Mouse (Mus musculus) embryonic fibroblast, embryonic 13.5 days (primary cell): ENCODE results near the gene Kirrel3. TPM values are rescaled to one million over a fixed set of nuclear protein-coding genes. Genes with fewer than 3 reads are reported as not detected.

Source experiments
- H3K27ac ChIP-seq: 2 replicates; pipeline ENCODE4 v1.5.1; 2012; ENCODE audit warnings: low read length, control low read depth, inconsistent platforms; ENCODE audit not compliant: insufficient read depth
- H3K4me1 ChIP-seq: 2 replicates; pipeline ENCODE4 v1.6.1; 2011; ENCODE audit warnings: low read length; ENCODE audit not compliant: control insufficient read depth, insufficient read depth
- H3K4me3 ChIP-seq: 2 replicates; pipeline ENCODE4 v1.5.1; 2011; ENCODE audit warnings: mild to moderate bottlenecking, control low read depth, low read length; ENCODE audit not compliant: insufficient read depth
- CTCF ChIP-seq: IDR thresholded peaks from 2 replicates; pipeline ENCODE4 v1.5.1; 2011; ENCODE audit warnings: mild to moderate bottlenecking, control low read depth, low read length, moderate library complexity, borderline replicate concordance; ENCODE audit not compliant: insufficient read depth
- POLR2A ChIP-seq: IDR thresholded peaks from 2 replicates; pipeline ENCODE4 v1.6.1; 2011; ENCODE audit warnings: low read depth, mild to moderate bottlenecking, control low read depth, low read length, moderate library complexity
- polyA plus RNA-seq: library from polyadenylated mRNA; stranded (reverse); fragments of >200 nt; gene quantifications from 2 replicates; pipeline ENCODE4 v1.2.4, GENCODE M21; 2011; ENCODE audit warnings: low read depth; ENCODE audit not compliant: missing spikeins, insufficient read length

The Kirrel3 gene
- polyA plus RNA-seq, 1 experiment: 0.97 TPM

GRCm38 (mm10) chr9:34865606-34866005 lies 379.9 kb downstream of the Kirrel3 start:
- no peak overlapping the region for H3K27ac ChIP-seq
- no peak overlapping the region for H3K4me3 ChIP-seq
- TF ChIP-seq POLR2A: no peak
- TF ChIP-seq CTCF: no peak
- H3K4me1 ChIP-seq: no peaks in the 10 kb centered on the region

- Histone ChIP-seq H3K4me1 (no peaks in the 10 kb centered on the region), H3K27ac (no peak overlapping the region), H3K4me3 (no peak overlapping the region)
- TF ChIP-seq CTCF: no peak
- TF ChIP-seq POLR2A: no peak
Observed at GRCm38 (mm10) chr9:34871316-34871966, 385.7 kb downstream of the Kirrel3 start.

- TF ChIP-seq CTCF (no peak), POLR2A (no peak)
- Histone ChIP-seq H3K4me3 (no peak overlapping the region), H3K4me1 (no peaks in the 10 kb centered on the region), H3K27ac (no peak overlapping the region)
Observed at GRCm38 (mm10) chr9:34875238-34875637, 389.5 kb downstream of the Kirrel3 start.

- no peak overlapping the region for H3K27ac ChIP-seq
- no peak for TF ChIP-seq POLR2A
- no peak overlapping the region for H3K4me3 ChIP-seq
- no peaks in the 10 kb centered on the region for H3K4me1 ChIP-seq
Observed at GRCm38 (mm10) chr9:34877186-34877585, 391.5 kb downstream of the Kirrel3 start.

GRCm38 (mm10) chr9:34877799-34878198 lies 392.1 kb downstream of the Kirrel3 start:
- Histone ChIP-seq H3K4me1 (no peaks in the 10 kb centered on the region), H3K4me3 (no peak overlapping the region), H3K27ac (no peak overlapping the region)
- no peak for TF ChIP-seq POLR2A

GRCm38 (mm10) chr9:34881750-34882149 lies 396.1 kb downstream of the Kirrel3 start:
- H3K27ac ChIP-seq: no peak overlapping the region
- H3K4me1 ChIP-seq: peaks cover 3% of the 10 kb centered on the region; the same call in 1 of the 2 replicates
- TF ChIP-seq POLR2A (no peak), CTCF (no peak)
- H3K4me3 ChIP-seq: no peak overlapping the region

- Histone ChIP-seq H3K4me1 (peaks cover 4% of the 10 kb centered on the region; the same call in 1 of the 2 replicates), H3K27ac (no peak overlapping the region), H3K4me3 (no peak overlapping the region)
- no peak for TF ChIP-seq POLR2A
- no peak for TF ChIP-seq CTCF
Observed at GRCm38 (mm10) chr9:34882211-34882610, 396.5 kb downstream of the Kirrel3 start.

GRCm38 (mm10) chr9:34883122-34883521 lies 397.4 kb downstream of the Kirrel3 start:
- TF ChIP-seq CTCF (no peak), POLR2A (no peak)
- H3K4me3 ChIP-seq: no peak overlapping the region
- H3K27ac ChIP-seq: no peak overlapping the region
- peaks cover 4% of the 10 kb centered on the region; the same call in 1 of the 2 replicates for H3K4me1 ChIP-seq

- Histone ChIP-seq H3K27ac (no peak overlapping the region), H3K4me1 (peaks cover 4% of the 10 kb centered on the region; the same call in 1 of the 2 replicates), H3K4me3 (no peak overlapping the region)
- no peak for TF ChIP-seq CTCF
- TF ChIP-seq POLR2A: no peak
Observed at GRCm38 (mm10) chr9:34884325-34884724, 398.6 kb downstream of the Kirrel3 start.

GRCm38 (mm10) chr9:34884942-34885341 lies 399.2 kb downstream of the Kirrel3 start:
- no peak overlapping the region for H3K27ac ChIP-seq

More at GRCm38 (mm10) chr9:34884942-34885341, 399.2 kb downstream of the Kirrel3 start:
- Histone ChIP-seq H3K4me3 (no peak overlapping the region), H3K4me1 (peaks cover 4% of the 10 kb centered on the region; the same call in 1 of the 2 replicates)
- TF ChIP-seq CTCF (no peak), POLR2A (no peak)
